Mouse (Mus musculus): ENCODE results near the gene Cacng7.

Cacng7 gene

DNA sequence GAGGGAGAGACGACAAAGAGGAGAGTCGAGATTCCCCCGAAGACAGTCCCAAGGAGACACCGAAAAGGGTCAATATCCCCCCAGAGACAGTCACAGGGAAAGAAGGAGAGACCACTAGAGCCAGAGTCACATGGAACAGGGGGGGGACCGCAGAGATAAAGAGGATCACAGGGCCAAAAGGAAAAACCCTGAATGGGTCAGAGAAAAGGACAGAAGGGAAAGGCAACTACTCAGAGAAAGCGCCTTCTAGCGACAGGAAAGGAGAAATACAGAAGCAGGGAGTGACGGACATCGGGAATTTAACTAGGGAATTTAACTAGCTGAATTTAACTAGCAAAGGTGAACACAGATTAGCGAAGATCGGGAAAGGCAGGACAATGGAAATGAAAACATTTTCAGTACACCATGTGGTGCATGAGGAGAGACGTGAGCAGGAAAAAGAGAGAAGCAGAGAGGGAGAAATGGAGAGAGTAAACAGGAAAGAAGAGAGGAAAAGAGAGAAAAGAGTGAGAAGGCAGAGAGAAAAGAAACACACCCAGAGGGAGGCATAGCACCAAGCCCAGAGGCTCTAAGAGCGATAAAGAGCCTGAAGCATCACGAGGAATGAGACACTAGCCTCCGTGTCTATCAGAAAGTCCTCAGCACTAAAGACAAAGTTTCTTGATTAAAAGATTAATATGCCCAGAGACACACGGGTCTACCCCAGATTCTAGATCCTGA, 30.0 kb upstream of the Cacng7 start:
- DNase-seq = peak in 1 of 2 experiments; percentile 39

DNA sequence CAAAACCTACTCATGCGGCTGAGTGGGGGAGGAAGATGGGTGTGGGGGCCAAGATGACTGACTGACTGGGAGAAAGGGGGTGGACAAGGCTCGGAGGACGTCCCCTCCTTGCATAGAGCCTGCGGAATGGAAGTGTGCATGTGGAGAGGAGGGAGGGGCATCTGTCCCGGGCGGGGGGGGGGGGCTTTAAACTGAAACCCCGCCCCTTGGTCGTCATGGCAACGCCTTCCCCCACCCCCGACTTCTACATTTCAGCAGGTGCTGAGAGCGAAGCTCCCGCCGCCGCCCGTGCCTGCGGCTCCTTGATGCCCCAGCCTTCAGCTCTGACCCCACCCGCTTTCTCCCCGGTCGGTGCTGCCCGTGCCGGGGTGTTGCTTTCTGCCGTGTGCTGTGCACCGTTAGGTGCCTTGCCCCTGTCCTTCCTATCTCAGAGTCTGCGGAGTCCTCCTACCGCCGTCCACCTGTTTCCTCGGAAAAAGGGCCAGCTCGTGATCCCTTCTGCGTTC, 29.4 kb upstream of the Cacng7 start:
- DNase-seq = peak; percentile 47 to 59

DNA sequence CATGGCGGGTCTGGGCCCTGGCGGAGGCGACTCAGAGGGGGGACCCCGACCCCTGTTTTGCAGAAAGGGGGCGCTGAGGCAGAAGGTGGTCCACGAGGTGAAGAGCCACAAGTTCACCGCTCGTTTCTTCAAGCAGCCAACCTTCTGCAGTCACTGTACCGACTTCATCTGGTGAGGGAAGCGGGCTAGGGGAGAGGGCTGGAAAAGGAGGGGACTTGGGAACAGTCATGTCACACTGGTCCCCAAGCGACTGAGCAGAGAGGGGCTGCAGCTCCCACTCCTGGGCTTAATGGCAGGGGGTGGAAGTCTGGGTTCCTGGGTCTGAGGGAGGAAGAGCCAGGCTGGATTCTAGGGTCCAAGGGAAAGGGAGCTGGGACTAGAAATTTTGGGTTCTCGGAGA, 29.0 kb upstream of the Cacng7 start:
- no peak for DNase-seq

- peak in 1 of 2 experiments; percentile 27 for DNase-seq
Measured at GRCm38 (mm10) chr7:3304298-3304697, 28.5 kb upstream of the Cacng7 start.

- DNase-seq = no peak
Measured at GRCm38 (mm10) chr7:3306400-3306799, 26.4 kb upstream of the Cacng7 start.

DNA sequence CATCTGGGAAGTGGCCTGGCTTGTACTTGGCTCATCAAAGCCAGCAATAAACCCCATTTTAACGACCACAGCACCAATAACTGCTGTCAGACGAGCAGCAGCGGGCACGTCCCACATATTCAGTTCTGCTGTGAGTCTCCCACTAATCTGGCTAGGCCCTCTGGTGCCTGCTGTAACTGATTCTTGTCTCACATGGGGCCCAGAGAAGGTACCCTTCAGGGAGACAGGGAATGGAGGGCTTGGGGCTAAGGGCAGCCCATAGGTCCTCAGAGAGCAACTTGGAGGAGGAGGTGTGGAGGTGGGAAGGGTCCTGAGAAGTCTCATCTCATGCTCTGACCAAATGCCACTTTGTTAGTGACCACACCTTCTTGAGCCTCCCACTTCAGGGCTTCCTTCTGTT, 24.1 kb upstream of the Cacng7 start:
- no peak for DNase-seq

GRCm38 (mm10) chr7:3310233-3310632, 22.5 kb upstream of the Cacng7 start:
- DNase-seq = no peak

DNA sequence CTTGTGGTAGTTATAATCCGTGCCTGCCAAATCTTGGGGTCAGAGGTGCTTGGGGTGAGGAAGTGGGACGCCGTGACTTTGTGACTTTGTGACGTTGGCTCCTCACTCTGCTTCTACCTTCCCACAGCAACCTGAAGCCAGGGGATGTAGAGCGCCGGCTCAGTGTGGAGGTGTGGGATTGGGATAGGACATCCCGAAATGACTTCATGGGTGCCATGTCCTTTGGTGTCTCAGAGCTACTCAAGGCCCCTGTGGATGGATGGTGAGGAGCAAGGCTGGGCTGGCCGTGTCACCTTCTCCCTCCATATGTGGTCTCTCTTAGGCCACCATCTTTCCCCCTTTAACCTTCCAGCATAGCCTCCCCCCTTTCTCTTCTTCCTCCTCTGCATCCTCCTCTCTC, 19.2 kb upstream of the Cacng7 start:
- DNase-seq = no peak

GRCm38 (mm10) chr7:3314121-3314520, 18.6 kb upstream of the Cacng7 start:
- DNase-seq = no peak

DNA sequence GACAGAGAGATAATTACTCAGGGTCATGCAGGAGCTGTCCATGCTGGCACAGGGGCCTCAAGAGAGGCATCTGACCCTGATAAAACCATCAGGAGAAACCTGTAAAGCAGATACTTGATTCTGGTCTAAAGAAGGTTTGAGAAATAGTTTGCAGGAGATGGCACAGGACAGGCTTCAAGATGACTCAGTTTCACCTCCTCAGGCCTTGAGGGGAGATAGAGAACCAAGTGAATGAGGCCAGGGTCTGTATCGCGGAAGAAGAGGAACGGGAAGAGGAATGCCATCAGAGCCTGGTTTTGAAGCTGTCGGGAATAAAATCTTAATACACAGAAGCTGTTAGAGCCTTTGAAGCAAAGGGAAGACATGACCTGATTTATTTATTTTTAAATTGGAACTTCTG, 15.1 kb upstream of the Cacng7 start:
- no peak for DNase-seq

DNA sequence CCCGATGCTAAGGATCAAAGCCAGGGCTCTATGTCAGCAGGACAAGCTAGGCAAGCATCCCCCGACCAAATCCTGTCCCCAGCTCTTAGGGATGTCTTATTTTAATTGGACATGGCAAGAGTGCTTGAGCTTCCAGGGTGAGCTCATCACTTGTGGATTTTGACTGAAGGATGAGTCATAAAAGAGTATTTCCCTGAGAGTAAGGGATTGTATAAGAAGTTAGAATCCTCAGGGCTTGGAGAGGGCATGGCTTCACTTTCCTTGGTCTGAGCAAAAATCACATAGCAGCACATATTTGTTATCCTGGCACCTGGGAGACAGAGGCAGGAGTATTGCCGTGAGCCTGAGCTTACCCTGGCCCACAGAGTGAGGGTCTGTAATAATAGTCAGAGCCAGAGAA, 11.9 kb upstream of the Cacng7 start:
- DNase-seq = no peak

- no peak for DNase-seq
Measured at GRCm38 (mm10) chr7:3323826-3324225, 8.9 kb upstream of the Cacng7 start.

DNA sequence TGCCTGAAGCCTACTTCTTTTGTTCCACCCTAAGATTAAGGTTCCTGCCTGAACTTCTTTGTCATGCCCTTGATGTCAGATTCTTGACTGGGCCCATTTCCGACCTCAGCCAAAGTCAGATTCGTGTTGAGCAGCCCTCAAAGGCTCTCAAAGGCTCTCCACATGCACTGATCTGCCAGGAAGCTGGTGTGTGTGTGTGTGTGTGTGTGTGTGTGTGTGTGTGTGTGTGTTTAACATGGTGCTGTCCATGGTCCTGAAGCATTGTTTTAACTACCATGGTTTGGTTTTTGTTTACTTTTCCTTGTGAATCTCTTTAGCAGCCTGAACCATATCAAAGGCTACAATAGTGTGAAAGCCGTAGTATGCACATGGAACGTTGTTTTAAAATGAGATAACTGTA, 4.8 kb upstream of the Cacng7 start:
- DNase-seq = no peak

DNA sequence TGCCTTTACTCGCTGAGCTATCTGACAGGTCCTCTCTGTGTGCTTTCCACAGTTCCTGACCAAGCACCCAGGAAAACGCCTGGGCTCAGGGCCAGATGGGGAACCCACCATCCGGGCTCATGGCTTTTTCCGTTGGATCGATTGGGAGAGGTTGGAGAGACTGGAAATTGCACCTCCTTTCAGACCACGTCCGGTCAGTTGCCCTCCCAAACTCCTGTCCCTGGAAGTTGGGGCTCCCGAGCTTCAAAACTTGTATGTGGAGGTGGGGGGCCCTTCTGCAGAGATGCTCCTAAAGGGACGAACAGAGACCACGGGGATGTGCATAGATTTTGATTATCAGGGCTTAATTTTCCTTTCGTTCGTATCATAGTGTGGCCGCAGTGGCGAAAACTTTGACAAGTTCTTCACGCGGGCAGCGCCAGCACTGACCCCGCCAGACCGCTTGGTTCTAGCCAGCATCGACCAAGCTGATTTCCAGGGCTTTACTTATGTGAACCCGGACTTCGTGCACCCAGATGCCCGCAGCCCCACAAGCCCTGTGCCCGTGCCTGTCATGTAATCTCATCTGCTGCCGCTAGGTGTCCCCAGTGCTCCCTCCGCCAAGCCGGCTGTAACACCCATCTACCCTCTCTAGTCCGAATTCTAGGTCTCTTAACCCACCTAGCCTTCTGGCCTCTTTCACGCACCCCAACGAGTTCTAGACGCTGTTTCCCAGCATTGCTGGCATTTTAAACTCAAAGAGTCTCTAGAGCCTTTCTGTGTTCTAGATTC, 2.8 kb upstream of the Cacng7 start:
- DNase-seq = peak; percentile 84 to 88

GRCm38 (mm10) chr7:3331171-3331570, 1.6 kb upstream of the Cacng7 start:
- no peak for DNase-seq

DNA sequence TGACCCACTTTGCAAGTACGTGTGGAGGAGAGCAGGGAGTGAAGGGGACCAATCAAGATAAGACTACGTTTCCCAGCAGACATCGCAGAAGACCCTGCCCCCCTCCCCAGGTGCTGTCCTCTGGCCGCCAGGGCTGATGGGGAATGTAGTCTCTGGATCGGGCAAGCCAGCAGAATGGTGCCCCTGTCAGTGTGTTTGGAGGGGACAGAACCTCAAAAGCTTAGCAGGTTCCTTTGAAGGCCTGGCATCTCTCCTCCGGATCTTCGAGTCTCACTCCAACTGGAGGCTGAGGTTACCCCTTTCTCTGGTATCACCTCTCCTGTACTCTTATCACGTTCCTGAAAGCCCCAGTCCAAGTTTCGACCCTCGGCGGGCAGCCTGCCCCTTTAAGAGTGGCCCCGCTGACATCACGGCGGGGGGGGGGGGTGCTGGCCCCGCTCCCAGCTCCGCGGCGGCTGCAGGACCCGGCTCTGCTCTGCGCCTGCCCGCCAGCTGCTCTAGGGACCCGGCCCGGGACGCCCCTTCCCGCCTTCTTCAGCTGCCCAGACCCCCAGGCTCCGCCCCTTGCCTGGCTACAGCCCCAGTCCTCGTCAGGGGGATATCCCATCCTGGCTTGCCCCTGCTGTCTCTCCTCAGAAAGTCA, 1.1 kb upstream of the Cacng7 start:
- peak; percentile 77 to 83 for DNase-seq

- no peak for DNase-seq
Measured at GRCm38 (mm10) chr7:3332224-3332615, 535 bp upstream of the Cacng7 start.

GRCm38 (mm10) chr7:3333542-3333941, 787 bp downstream of the Cacng7 start:
- DNase-seq = peak; percentile 16 to 26

- peak in 1 of 2 experiments; percentile 24 for DNase-seq
Measured at GRCm38 (mm10) chr7:3336412-3336811, 3.7 kb downstream of the Cacng7 start.

GRCm38 (mm10) chr7:3338286-3338935, 5.7 kb downstream of the Cacng7 start:
- no peak for DNase-seq

DNA sequence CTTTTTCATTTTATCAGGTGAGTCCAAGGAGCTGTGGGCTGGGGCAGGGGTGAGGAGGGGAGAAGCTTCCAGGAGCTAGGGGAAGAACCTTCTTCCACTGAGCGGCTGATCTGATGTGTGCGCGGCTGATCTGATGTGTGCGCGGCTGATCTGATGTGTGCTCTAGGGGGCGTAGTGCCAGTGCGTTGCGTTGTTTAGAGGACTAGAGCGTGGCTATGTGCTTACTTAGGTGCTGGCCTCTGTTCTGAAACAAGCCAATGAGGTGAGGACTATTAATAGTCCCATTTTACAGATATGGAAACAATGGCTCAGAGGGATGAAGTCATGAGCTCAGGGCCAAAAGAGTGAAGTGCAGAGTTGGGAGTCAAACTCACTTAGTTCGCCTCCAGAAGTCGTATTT, 6.3 kb downstream of the Cacng7 start:
- DNase-seq = no peak

DNA sequence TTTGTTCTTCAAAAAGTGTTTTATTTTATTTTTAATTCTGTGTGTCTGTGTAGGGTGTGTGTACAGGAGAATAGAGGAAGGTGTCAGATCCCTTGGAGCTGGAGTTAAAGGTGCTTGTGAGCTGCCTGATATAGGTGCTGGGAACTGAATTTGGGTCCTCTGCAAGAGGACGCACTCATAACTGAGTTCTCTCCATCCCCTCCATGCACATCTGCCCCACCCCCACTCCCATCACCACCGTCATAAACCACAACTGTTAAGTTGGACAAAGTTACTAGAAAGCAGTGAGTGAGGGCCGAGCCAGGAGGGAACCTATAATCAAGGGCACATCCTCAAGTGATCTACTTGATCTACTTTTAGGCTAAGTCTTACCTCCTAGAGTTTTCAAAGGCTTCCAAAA, 11.1 kb downstream of the Cacng7 start:
- DNase-seq = no peak

DNA sequence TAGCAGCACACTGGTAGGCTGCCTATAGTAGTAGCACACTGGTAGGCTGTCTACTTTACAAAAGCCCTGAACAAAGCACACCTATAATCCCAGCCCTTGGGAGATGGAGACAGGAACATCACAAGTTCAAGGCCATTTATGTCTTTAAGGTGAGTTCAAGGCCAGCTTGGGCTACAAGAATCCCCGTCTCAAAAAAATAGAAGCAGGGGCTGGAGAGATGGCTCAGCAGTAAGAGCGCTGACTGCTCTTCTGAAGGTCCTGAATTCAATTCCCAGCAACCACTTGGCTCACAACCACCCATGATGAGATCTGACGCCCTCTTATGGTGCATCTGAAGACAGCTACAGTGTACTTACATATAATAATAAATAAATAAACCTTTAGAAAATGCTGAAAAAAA, 12.5 kb downstream of the Cacng7 start:
- DNase-seq = no peak

Measured in cerebellum, postnatal 36 days (tissue).